Mouse (Mus musculus) hindbrain, embryonic 10.5 days (tissue): Measurements from ENCODE around the gene Fes. TPM values are rescaled to one million over a fixed set of nuclear protein-coding genes. Genes with fewer than 3 reads are reported as not detected.

Experiments
- DNase-seq: peaks from one replicate; pipeline ENCODE4 v3.0.0-alpha.2; 2017; ENCODE audit warnings: low spot score
- H3K27ac ChIP-seq: fragments of 300-500 bp; sonication (generic); 2 replicates; pipeline ENCODE4 v1.5.1; 2016; ENCODE audit warnings: mild to moderate bottlenecking, moderate library complexity
- H3K27me3 ChIP-seq: fragments of 300-500 bp; sonication (generic); 2 replicates; pipeline ENCODE4 v1.6.1; 2016; ENCODE audit warnings: mild to moderate bottlenecking; ENCODE audit not compliant: poor library complexity, insufficient read depth, severe bottlenecking
- H3K36me3 ChIP-seq: fragments of 300-500 bp; sonication (generic); 2 replicates; pipeline ENCODE4 v1.6.1; 2016; ENCODE audit warnings: mild to moderate bottlenecking, moderate library complexity
- H3K4me1 ChIP-seq: fragments of 300-500 bp; sonication (generic); replicated peaks from 2 replicates; pipeline ENCODE4 v1.6.1; 2016; ENCODE audit warnings: mild to moderate bottlenecking
- H3K4me3 ChIP-seq: fragments of 300-500 bp; sonication (generic); 2 replicates; pipeline ENCODE4 v1.5.1; 2016; ENCODE audit warnings: mild to moderate bottlenecking, moderate library complexity
- H3K9me3 ChIP-seq: fragments of 300-500 bp; sonication (generic); 2 replicates; pipeline ENCODE4 v1.6.1; 2016; ENCODE audit warnings: mild to moderate bottlenecking, moderate library complexity
- WGBS: fragments of 180-500 bp; shearing (Covaris S2); methylation state at CpG from one replicate; pipeline ENCODE4 v1.1.7; 2016; 5-methylcytosine and 5-hydroxymethylcytosine counted together
- polyA plus RNA-seq: library from polyadenylated mRNA; unstranded; fragments of >200 nt; fragmentation: Nextera tagmentation; extraction: Ambion mirVana; gene quantifications from 2 replicates; pipeline ENCODE4 v1.2.1, GENCODE M21; 2016

Fes gene
- polyA plus RNA-seq, 1 experiment from 2014 or later: 11.6 TPM

DNA sequence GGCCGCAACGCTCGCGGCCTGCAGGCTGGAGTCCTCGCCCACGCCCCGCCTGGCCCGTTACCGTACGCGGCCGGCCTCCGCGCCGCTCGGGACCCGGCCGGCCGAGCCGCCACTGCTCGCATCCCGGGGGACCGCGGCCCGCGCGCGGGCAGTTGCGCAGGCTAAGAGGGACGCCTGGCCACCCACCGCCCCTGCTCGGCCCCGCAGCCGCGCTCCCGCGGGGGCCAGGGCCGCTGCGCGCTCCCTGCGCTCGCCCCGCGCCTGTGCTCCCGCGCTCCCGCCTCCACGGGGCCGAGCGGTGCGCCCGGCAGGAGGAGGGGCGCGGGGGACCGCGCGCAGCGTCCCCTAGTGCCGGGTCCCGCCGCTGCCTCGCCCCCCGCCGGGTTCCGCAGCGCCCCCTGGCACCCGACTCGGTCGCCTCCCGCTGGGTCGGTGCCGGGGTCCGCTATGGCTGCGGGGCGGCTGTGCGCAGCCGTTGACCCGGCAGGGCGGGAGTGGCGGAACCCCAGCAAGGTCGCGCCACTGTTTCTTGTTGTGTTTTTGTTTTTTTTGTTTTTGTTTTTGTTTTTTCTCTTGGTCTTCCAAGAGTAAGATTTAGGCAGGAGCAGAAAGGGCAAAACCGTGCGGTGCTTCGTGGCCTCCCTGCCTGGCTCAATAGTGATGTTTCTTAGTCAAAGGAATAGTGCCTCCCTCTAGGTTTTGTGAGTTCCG lies 16.6 kb downstream of the Fes start, which contains the start of gene Man2a2:
TSS of gene Man2a2 (minus strand) at position 335 of the 711 bp plus-strand sequence.
- Histone ChIP-seq H3K27me3 (peaks cover 5% of the 10 kb centered on the region; the same call in 1 of the 2 replicates), H3K36me3 (peaks cover 25% of the 10 kb centered on the region), H3K9me3 (no peaks in the 10 kb centered on the region), H3K4me3 (peak within 1 kb of the TSS; percentile 94), H3K4me1 (peaks cover 29% of the 10 kb centered on the region), H3K27ac (peak within 1 kb of the TSS; percentile 95)
- WGBS: under 1% methylated on average over 80 of the region's 86 CpGs
- peak; percentile 66 for DNase-seq

DNA sequence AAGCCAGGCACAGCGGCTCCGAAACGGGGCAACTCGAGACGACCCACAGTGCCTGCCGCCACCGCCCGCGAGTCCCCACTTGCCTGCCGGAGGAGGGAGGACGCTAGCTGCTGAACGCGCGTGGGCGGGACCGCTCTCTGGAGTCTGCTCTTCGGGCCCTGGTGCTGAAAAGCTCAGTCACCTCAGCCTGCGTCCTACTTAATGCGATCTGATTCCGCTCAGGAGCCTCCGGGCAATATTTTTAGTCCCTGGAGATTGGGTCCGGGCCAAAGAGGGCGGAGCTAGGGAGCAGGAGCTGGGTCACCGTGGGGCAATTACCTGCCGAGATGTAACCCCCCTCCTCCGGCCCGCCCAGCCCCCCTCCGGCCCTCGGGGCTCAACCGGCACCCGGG lies 17.1 kb downstream of the Fes start:
- 0% methylated on average over 31 of the region's 31 CpGs for WGBS
- H3K27ac ChIP-seq: peak overlapping the region; percentile 95

GRCm38 (mm10) chr7:80369967-80370431 lies 17.7 kb downstream of the Fes start:
- 57% methylated on average over 4 of the region's 4 CpGs for WGBS
- peaks cover 19% of the 10 kb centered on the region for H3K4me1 ChIP-seq
- H3K27me3 ChIP-seq: peaks cover 5% of the 10 kb centered on the region; the same call in 1 of the 2 replicates
- H3K36me3 ChIP-seq: peaks cover 33% of the 10 kb centered on the region
- no peaks in the 10 kb centered on the region for H3K9me3 ChIP-seq
- H3K4me3 ChIP-seq: peak overlapping the region; percentile 94
- peak overlapping the region; percentile 95 for H3K27ac ChIP-seq
- no peak for DNase-seq

More for the DNA sequence above, 17.1 kb downstream of the Fes start:
- Histone ChIP-seq H3K27me3 (peaks cover 5% of the 10 kb centered on the region; the same call in 1 of the 2 replicates), H3K4me3 (peak overlapping the region; percentile 94), H3K4me1 (peaks cover 24% of the 10 kb centered on the region), H3K36me3 (peaks cover 31% of the 10 kb centered on the region), H3K9me3 (no peaks in the 10 kb centered on the region)
- DNase-seq: no peak

GRCm38 (mm10) chr7:80369461-80369860 lies 18.3 kb downstream of the Fes start:
- DNase-seq: no peak
- Histone ChIP-seq H3K4me3 (peak overlapping the region; percentile 94), H3K9me3 (no peaks in the 10 kb centered on the region), H3K4me1 (peaks cover 19% of the 10 kb centered on the region), H3K36me3 (peaks cover 38% of the 10 kb centered on the region), H3K27ac (no peak overlapping the region), H3K27me3 (peaks cover 5% of the 10 kb centered on the region; the same call in 1 of the 2 replicates)
- WGBS: 72% methylated on average over 5 of the region's 5 CpGs

DNA sequence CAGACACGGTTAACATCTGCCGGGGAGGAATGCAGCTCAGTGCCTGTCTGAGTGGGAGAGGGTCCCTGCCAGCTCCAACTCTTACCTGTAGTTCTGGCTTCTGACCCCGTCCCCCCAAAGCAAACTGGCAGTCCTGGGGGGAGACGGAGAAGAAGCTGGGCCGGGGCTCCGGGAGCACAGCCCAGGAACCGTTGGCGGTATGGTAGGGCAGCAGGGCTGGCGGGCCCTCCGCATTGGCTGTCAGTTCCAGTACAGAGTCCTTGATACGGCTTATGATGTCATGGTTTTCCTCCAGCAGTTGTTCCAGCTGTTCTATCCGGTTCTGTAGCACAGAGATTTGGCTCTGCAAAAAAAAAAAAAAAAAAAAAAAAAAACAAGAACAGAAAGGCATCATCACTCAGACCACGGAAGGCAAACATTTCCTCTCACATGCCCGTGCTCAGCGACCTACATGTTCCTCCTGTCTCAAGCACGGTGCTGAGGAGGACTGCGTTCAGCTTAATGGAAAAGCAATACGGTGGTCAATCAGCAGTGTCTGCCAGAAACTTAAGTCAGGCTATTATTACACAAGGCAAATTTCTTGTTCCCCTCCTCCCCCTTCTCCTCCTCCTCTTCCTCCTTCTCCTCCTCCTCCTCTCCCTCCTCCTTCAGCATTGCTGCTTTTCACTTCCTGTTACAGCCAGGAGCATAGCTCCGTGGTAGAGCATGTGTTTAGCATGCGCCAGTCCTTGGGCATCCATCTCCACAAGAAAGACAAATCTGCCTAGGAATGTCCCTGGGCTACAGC lies 18.9 kb downstream of the Fes start:
- H3K36me3 ChIP-seq: peaks cover 44% of the 10 kb centered on the region
- no peak for DNase-seq
- H3K4me3 ChIP-seq: 0 out of 2 replicates have a peak overlapping the region, but pooled peaks have one; percentile 94
- H3K9me3 ChIP-seq: no peaks in the 10 kb centered on the region
- H3K4me1 ChIP-seq: peaks cover 19% of the 10 kb centered on the region
- H3K27ac ChIP-seq: no peak overlapping the region
- WGBS: 84% methylated on average over 20 of the region's 20 CpGs
- peaks cover 5% of the 10 kb centered on the region; the same call in 1 of the 2 replicates for H3K27me3 ChIP-seq

- peaks cover 19% of the 10 kb centered on the region for H3K4me1 ChIP-seq
- no peak for DNase-seq
- no peaks in the 10 kb centered on the region for H3K9me3 ChIP-seq
- H3K4me3 ChIP-seq: no peak overlapping the region
- H3K27me3 ChIP-seq: no peaks in the 10 kb centered on the region; the same call in 1 of the 2 replicates
- peaks cover 53% of the 10 kb centered on the region for H3K36me3 ChIP-seq
- no peak overlapping the region for H3K27ac ChIP-seq
- WGBS: 87% methylated on average over 9 of the region's 9 CpGs
These were observed 19.7 kb downstream of the Fes start for GRCm38 (mm10) chr7:80368009-80368408.

- Histone ChIP-seq H3K4me3 (no peak overlapping the region), H3K27ac (no peak overlapping the region), H3K27me3 (no peaks in the 10 kb centered on the region; the same call in 1 of the 2 replicates), H3K36me3 (peaks cover 60% of the 10 kb centered on the region), H3K9me3 (no peaks in the 10 kb centered on the region), H3K4me1 (peaks cover 19% of the 10 kb centered on the region)
- DNase-seq: no peak
- WGBS: 96% methylated on average over 7 of the region's 7 CpGs
These were observed 20.5 kb downstream of the Fes start for GRCm38 (mm10) chr7:80367232-80367631.

DNA sequence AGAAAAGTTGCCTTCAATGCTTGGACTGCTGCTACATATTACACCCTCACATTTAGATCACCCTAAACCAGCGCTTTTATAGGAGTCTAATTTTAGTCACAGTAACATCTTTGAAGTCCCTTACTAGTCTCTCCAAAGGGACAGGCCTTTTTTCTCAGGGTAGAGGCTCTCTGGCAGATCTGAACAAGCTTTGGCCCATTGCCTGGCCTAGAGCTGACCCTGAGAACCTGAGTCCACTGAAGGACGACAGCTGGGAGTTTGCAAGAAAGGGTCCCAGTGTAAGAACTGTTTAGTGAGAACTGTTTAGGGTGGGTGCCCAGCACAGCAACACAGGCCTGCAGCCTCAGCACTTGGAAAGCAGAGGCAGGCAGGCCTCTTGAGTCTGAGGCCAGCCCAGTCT lies 22.0 kb downstream of the Fes start:
- 90% methylated on average over 2 of the region's 2 CpGs for WGBS
- Histone ChIP-seq H3K4me1 (peaks cover 19% of the 10 kb centered on the region), H3K27ac (no peak overlapping the region), H3K4me3 (no peak overlapping the region), H3K36me3 (peaks cover 75% of the 10 kb centered on the region), H3K9me3 (no peaks in the 10 kb centered on the region), H3K27me3 (no peaks in the 10 kb centered on the region)
- DNase-seq: no peak

DNA sequence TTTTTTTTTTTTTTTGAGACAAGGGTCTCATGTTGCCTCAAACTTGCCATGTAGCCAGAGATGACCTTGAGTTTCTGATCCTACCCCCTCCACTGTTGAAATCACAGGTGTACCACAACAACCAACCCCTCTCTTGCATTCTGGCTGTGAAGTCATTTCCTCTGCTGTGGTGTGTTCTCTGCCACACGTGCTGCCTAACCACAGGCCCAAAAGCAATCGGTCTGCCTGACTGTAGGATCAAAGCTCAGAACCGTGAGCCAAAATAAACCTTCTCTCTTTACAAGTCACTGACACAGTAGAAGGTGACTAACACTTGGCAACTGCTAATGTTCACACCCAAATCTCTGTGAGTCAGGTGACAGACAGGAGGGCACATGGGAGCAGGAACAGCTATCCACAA lies 27.3 kb downstream of the Fes start:
- peaks cover 95% of the 10 kb centered on the region for H3K36me3 ChIP-seq
- H3K9me3 ChIP-seq: no peaks in the 10 kb centered on the region
- no peak overlapping the region for H3K27ac ChIP-seq
- peaks cover 21% of the 10 kb centered on the region for H3K4me1 ChIP-seq
- H3K4me3 ChIP-seq: no peak overlapping the region
- DNase-seq: no peak
- H3K27me3 ChIP-seq: no peaks in the 10 kb centered on the region
- 81% methylated on average over 3 of the region's 3 CpGs for WGBS

DNA sequence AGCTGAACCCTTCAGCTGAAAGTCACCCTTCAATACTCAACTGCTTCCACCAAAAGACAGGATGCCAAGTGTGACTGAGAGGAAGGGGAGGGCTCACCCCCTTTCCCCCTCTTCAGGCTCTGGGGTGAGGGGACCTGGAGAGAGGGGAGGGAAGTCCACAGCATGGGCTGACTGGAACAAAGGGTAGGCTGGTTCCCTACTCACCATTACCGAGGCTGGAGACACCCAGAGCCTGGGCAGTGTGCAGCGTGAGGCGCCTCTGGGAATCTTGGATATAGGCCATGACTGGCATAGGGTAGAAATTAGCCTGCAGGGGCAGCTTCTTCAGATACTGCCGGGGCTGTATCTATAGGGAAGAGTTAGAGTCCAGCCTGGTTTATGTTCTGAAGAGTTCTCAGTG lies 29.7 kb downstream of the Fes start:
- WGBS: 71% methylated on average over 4 of the region's 4 CpGs
- peaks cover 93% of the 10 kb centered on the region for H3K36me3 ChIP-seq

GRCm38 (mm10) chr7:80357156-80357555 lies 30.6 kb downstream of the Fes start:
- 27% methylated on average over 8 of the region's 8 CpGs for WGBS
- Histone ChIP-seq H3K27ac (peak overlapping the region; percentile 68; the same call in 1 of the 2 replicates), H3K4me3 (no peak overlapping the region), H3K27me3 (no peaks in the 10 kb centered on the region), H3K4me1 (peaks cover 21% of the 10 kb centered on the region), H3K36me3 (peaks cover 93% of the 10 kb centered on the region), H3K9me3 (no peaks in the 10 kb centered on the region)
- DNase-seq: peak; percentile 40

More for the DNA sequence above, 29.7 kb downstream of the Fes start:
- Histone ChIP-seq H3K4me1 (peaks cover 21% of the 10 kb centered on the region), H3K27me3 (no peaks in the 10 kb centered on the region), H3K27ac (no peak overlapping the region), H3K9me3 (no peaks in the 10 kb centered on the region), H3K4me3 (no peak overlapping the region)
- DNase-seq: no peak

- H3K4me1 ChIP-seq: peaks cover 21% of the 10 kb centered on the region
- H3K36me3 ChIP-seq: peaks cover 91% of the 10 kb centered on the region
- H3K9me3 ChIP-seq: no peaks in the 10 kb centered on the region
- no peak overlapping the region for H3K4me3 ChIP-seq
- no peak for DNase-seq
- 92% methylated on average over 13 of the region's 13 CpGs for WGBS
- H3K27ac ChIP-seq: peak overlapping the region; percentile 68
- no peaks in the 10 kb centered on the region for H3K27me3 ChIP-seq
These were observed 31.4 kb downstream of the Fes start for GRCm38 (mm10) chr7:80356351-80356750.

- Histone ChIP-seq H3K36me3 (peaks cover 72% of the 10 kb centered on the region), H3K4me1 (peaks cover 20% of the 10 kb centered on the region), H3K9me3 (no peaks in the 10 kb centered on the region), H3K4me3 (no peak overlapping the region), H3K27me3 (no peaks in the 10 kb centered on the region), H3K27ac (no peak overlapping the region)
- 94% methylated on average over 8 of the region's 8 CpGs for WGBS
- no peak for DNase-seq
These were observed 34.8 kb downstream of the Fes start for GRCm38 (mm10) chr7:80352920-80353319.
